Mouse (Mus musculus): ENCODE results near the gene Lsm12. TPM values are rescaled to one million over a fixed set of nuclear protein-coding genes. Genes with fewer than 3 reads are reported as not detected.

The Lsm12 gene
- total and polyA plus RNA-seq, 3 experiments, result 40.1 to 108 (median 82.6) TPM

GRCm38 (mm10) chr11:102117386-102117785 is 67.7 kb downstream of the Lsm12 start:
- DNase-seq, result no peak

GRCm38 (mm10) chr11:102116241-102116640 is 68.9 kb downstream of the Lsm12 start:
- no peak for DNase-seq

Small RNAs within 50 kb of the gene (microRNA-seq; reads per million reads assigned to microRNA genes)
- 5.0 to 5.5 reads per million in 2 experiments for gene Mir8101

Other genes with a start within 250 kb of the Lsm12 start
- not detected for gene Sost, start 218.3 kb downstream of the Lsm12 start, total RNA-seq (2021)
- gene Sost, start 218.3 kb downstream of the Lsm12 start, polyA plus RNA-seq (2012; rRNA removed), result 0.39 and 0.41 TPM in 2 replicates
- gene Cfap97d1, start 201.0 kb downstream of the Lsm12 start, total RNA-seq (2021), result not detected
- gene Cfap97d1, start 201.0 kb downstream of the Lsm12 start, polyA plus RNA-seq (2012; rRNA removed), result not detected in 2 replicates
- gene Dusp3, start 198.3 kb downstream of the Lsm12 start, total RNA-seq (2021), result 100 to 1,000 TPM in 1 of 2 experiments, 10 to 100 TPM in 1; 89.8 to 151 TPM
- gene Dusp3, start 198.3 kb downstream of the Lsm12 start, polyA plus RNA-seq (2012; rRNA removed), result 189 and 210 TPM in 2 replicates
- gene Mpp3, start 156.8 kb downstream of the Lsm12 start, total RNA-seq (2021), result 10 to 100 TPM in 1 of 2 experiments, 1 to 10 TPM in 1; 7.8 to 13.5 TPM
- 12.1 and 16.9 TPM in 2 replicates for gene Mpp3, start 156.8 kb downstream of the Lsm12 start, polyA plus RNA-seq (2012; rRNA removed)
- gene Cd300lg, start 143.8 kb downstream of the Lsm12 start, total RNA-seq (2021), result 10 to 100 TPM; 28.1 to 58.7 TPM
- gene Cd300lg, start 143.8 kb downstream of the Lsm12 start, polyA plus RNA-seq (2012; rRNA removed), result 44.3 and 60.6 TPM in 2 replicates
- 10 to 100 TPM in 1 of 2 experiments, 1 to 10 TPM in 1; 9.8 to 12.3 TPM for gene Mpp2, start 96.8 kb downstream of the Lsm12 start, total RNA-seq (2021)
- 14.4 and 17.5 TPM in 2 replicates for gene Mpp2, start 96.8 kb downstream of the Lsm12 start, polyA plus RNA-seq (2012; rRNA removed)
- not detected for gene Ppy, start 84.0 kb downstream of the Lsm12 start, total RNA-seq (2021)
- not detected in 2 replicates for gene Ppy, start 84.0 kb downstream of the Lsm12 start, polyA plus RNA-seq (2012; rRNA removed)
- gene Pyy, start 77.5 kb downstream of the Lsm12 start, total RNA-seq (2021), result not detected
- not detected in 2 replicates for gene Pyy, start 77.5 kb downstream of the Lsm12 start, polyA plus RNA-seq (2012; rRNA removed)
- 1 to 10 TPM in 1 of 2 experiments, under 1 TPM in 1; 0.29 to 1.8 TPM for gene Nags, start 39.8 kb downstream of the Lsm12 start, total RNA-seq (2021)
- 0.34 and 1.1 TPM in 2 replicates for gene Nags, start 39.8 kb downstream of the Lsm12 start, polyA plus RNA-seq (2012; rRNA removed)
- gene Tmem101, start 28.9 kb downstream of the Lsm12 start, total RNA-seq (2021), result 10 to 100 TPM in 1 of 2 experiments, 1 to 10 TPM in 1; 7.9 to 16.5 TPM
- gene Tmem101, start 28.9 kb downstream of the Lsm12 start, polyA plus RNA-seq (2012; rRNA removed), result 23.9 and 26.8 TPM in 2 replicates
- gene G6pc3, start 4.3 kb upstream of the Lsm12 start, total RNA-seq (2021), result 100 to 1,000 TPM; 140 to 149 TPM
- gene G6pc3, start 4.3 kb upstream of the Lsm12 start, polyA plus RNA-seq (2012; rRNA removed), result 254 and 297 TPM in 2 replicates
- 100 to 1,000 TPM in 1 of 2 experiments, 10 to 100 TPM in 1; 67.8 to 127 TPM for gene Hdac5, start 44.9 kb upstream of the Lsm12 start, total RNA-seq (2021)
- gene Hdac5, start 44.9 kb upstream of the Lsm12 start, polyA plus RNA-seq (2012; rRNA removed), result 99.3 and 131 TPM in 2 replicates
- under 1 TPM; 0.35 to 0.93 TPM for gene BC030867, start 63.6 kb upstream of the Lsm12 start, total RNA-seq (2021)
- gene BC030867, start 63.6 kb upstream of the Lsm12 start, polyA plus RNA-seq (2012; rRNA removed), result 1.2 and 1.6 TPM in 2 replicates
- under 1 TPM; 0.12 to 0.45 TPM for gene Asb16, start 83.4 kb upstream of the Lsm12 start, total RNA-seq (2021)
- gene Asb16, start 83.4 kb upstream of the Lsm12 start, polyA plus RNA-seq (2012; rRNA removed), result 0.75 and 0.95 TPM in 2 replicates
- gene Tmub2, start 99.6 kb upstream of the Lsm12 start, total RNA-seq (2021), result 10 to 100 TPM; 57.2 to 59.4 TPM
- gene Tmub2, start 99.6 kb upstream of the Lsm12 start, polyA plus RNA-seq (2012; rRNA removed), result 55.8 and 58.9 TPM in 2 replicates
- 10 to 100 TPM; 44.2 to 45.1 TPM for gene Atxn7l3, start 111.3 kb upstream of the Lsm12 start, total RNA-seq (2021)
- 43.2 and 46.5 TPM in 2 replicates for gene Atxn7l3, start 111.3 kb upstream of the Lsm12 start, polyA plus RNA-seq (2012; rRNA removed)
- gene Ubtf, start 134.4 kb upstream of the Lsm12 start, total RNA-seq (2021), result 100 to 1,000 TPM in 1 of 2 experiments, 10 to 100 TPM in 1; 95.9 to 110 TPM
- 24.2 and 25.4 TPM in 2 replicates for gene Ubtf, start 134.4 kb upstream of the Lsm12 start, polyA plus RNA-seq (2012; rRNA removed)
- gene Slc4a1, start 180.9 kb upstream of the Lsm12 start, total RNA-seq (2021), result under 1 TPM; 0.35 to 0.49 TPM
- 0.02 TPM in 1 of 2 replicates, not detected in the other for gene Slc4a1, start 180.9 kb upstream of the Lsm12 start, polyA plus RNA-seq (2012; rRNA removed)
- 10 to 100 TPM; 36.8 to 51.7 TPM for gene Rundc3a, start 208.1 kb upstream of the Lsm12 start, total RNA-seq (2021)
- gene Rundc3a, start 208.1 kb upstream of the Lsm12 start, polyA plus RNA-seq (2012; rRNA removed), result 46.3 and 77.5 TPM in 2 replicates
- 100 to 1,000 TPM; 504 to 683 TPM for gene Slc25a39, start 222.7 kb upstream of the Lsm12 start, total RNA-seq (2021)
- 1,025 and 1,107 TPM in 2 replicates for gene Slc25a39, start 222.7 kb upstream of the Lsm12 start, polyA plus RNA-seq (2012; rRNA removed)
- 100 to 1,000 TPM; 165 to 211 TPM for gene Grn, start 245.0 kb upstream of the Lsm12 start, total RNA-seq (2021)
- 251 and 310 TPM in 2 replicates for gene Grn, start 245.0 kb upstream of the Lsm12 start, polyA plus RNA-seq (2012; rRNA removed)

Data from adrenal gland, adult 2 months (tissue).